Mouse (Mus musculus) urinary bladder, postnatal 4 days (tissue): Measurements from ENCODE around the gene 4933427D14Rik.

ENCODE experiments used
- DNase-seq, 2 experiments: peaks; one replicate each; pipeline ENCODE4 v3.0.0; 2021 to 2022; ENCODE audit warnings: low spot score in 2 of 2

Gene 4933427D14Rik

DNA sequence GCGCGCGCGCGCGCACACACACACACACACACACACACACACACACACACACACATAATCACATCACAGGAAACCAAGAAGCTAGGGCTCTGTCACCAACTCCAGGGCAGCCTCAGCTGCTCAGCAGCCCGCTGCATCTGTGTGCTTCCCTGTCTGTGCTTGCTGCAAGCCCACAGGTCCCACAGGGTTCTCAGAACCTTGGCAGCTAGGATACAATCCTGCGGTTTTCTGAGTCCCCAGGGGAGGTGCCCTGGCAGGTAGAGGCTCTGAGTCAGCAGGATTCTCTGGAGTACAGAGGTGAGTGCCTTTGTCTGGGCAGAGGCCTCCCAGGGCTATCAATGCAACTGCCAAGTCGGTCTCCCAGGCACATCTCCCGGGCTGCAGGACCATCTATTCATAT is 64.4 kb downstream of the 4933427D14Rik start:
- DNase-seq = peak in 1 of 2 experiments; percentile 35

DNA sequence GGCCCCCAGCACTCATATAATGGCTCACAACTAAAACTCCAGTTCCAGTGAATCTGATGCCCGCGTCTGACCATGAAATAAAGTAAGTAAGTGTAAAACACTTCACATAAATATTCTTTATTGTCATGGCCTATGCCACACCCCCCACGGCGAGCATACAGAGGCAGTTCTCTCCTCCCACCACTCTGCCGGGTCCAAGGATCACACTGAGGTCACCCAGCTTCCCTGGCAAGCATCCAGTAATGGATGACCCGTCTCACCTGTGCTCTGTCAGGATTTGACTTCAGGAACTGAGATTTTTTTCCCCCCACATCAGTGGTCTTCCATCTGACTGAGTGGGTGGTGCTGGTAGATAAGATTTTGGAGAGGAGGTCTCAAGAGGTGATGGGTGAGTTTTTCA is 67.1 kb downstream of the 4933427D14Rik start:
- no peak for DNase-seq

DNA sequence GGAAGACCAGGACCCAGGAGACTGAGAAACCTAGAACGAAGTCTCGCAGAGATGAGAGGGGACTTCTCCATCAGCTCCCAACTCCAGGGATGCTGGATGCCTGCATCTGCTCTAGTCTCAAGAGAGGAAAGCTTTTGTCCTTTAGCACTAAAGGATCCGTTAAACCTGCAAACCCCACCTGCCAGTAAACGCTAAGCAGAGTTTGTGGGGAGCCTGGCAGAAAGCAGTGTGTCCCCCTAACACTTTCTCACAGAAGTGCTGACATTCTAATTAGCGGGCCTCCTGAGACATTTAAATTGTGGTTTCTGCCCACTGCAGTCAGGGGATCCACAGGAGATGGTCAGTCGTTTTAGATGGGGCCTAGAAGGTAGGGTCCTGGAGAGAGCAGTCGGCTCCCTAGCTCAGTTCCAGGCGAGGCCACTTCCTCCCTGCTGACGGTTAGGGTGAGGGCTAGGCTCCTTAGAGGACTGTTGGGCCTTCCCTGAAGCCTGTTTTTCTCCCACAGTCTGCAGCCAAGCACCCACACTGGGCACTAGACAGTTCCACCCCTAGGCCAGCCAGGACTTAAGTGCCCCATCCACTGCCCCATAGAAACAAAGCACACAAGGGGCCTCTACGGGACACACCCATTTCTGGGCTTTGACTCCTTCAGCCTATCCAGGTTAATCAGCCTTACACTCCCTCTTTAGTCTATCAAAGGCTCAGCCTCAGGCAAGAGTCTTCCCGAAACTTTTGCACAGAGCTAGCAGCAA is 70.9 kb downstream of the 4933427D14Rik start:
- no peak for DNase-seq

DNA sequence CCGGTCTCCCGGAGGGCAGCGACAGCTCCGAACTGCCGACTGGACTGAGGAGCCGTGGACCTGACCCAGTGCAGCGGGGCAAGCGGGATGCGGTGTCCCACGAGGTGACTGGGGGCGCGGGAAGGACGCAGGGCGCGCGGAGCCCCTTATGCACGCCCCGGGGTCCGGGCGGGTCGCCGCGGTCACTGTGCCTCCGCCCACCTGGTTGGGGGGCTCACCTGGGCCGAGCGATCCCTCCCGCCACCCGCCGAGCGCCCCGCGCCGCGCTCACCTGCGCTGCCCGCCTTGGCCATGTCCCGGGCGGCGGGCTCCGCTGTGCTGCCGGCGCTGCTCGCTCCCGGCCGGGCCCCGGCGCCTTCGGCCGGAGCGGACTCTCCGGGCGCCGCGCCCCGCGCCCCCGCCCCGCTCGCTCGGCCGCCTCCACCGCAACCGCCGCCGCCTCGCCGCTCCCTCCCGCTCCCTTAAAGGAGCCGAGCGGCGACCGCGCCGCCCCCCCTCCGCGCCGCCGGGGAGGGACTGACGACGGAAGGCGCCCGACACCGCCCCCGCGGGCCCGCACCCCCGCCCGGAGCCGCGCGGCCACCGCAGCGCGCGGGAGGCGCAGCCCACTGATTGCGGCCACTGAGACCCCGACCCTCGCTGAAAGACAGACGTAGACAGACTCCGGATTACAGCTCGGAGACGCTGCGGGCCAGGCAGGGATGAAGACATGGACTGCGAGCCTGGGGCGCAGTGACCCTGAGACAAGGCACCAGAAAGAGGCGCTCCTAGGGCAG is 71.7 kb downstream of the 4933427D14Rik start, which contains the start of gene Pitpnm3:
Gene Pitpnm3 (minus strand): TSS at position 396 of the 776 bp plus-strand sequence.
- no peak for DNase-seq

GRCm38 (mm10) chr11:72134536-72135382 is 72.5 kb downstream of the 4933427D14Rik start:
- DNase-seq = no peak

DNA sequence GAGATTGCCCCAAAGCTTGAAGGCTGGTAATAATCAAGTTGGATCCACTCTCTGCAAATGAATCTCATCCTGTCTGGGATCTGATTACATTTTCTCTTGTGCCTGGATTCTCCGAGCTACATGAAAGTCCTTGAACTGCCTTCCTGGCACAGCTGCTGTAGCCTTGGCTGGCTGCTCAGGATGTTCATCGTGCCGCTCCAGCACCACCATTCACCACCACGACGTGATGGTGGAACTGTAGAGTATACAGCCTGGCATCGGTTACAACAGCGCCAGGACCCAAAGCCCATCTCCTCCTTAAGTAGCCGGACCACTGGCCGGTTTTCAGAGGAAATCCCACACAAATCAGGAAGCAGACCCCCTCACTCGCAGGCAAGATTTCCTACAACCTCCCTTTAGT is 74.2 kb downstream of the 4933427D14Rik start:
- DNase-seq = no peak

DNA sequence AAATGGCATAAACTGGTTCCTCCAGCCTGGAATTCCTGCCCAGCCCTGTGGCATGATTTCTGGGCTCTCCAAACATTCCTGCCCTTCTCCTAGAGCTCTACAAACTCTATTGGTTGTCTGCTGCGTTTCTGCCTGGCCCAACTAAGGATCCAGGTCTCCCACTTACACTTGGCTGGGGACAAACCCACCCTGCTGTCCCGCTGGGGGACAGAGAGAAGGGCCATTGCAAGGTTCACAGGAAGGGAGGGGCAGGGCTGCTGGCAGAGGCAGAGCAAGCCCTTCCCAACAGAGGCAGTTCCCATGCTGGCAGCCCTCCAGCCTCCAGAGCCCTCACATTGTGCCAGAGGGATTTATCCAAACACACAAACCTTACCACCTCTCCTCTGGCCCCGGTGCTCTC is 75.0 kb downstream of the 4933427D14Rik start:
- peak in 1 of 2 experiments; percentile 26 for DNase-seq

DNA sequence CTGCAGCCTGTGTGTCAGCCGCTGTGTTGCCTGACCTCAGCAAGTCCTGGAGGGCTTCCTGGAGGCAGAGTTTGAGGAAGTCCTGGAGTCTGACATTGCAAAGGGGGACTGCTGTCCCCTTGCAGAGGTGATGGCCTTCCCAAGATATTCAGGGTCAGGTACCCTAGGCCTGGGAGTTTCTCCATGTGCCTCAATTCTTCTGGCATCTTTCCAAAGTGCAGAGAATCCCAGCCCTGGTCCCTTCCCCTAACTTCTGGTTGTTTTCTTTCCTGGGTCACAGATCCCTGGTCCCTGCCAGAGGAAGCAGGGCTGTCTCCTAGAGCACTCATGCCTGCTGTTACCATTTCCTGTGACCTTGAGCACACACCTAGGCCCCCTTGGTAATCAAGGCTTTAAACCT is 75.6 kb downstream of the 4933427D14Rik start:
- no peak for DNase-seq

- DNase-seq = no peak
Observed at GRCm38 (mm10) chr11:72130905-72131304, 76.4 kb downstream of the 4933427D14Rik start.

- no peak for DNase-seq
Observed at GRCm38 (mm10) chr11:72130472-72130871, 76.8 kb downstream of the 4933427D14Rik start.

DNA sequence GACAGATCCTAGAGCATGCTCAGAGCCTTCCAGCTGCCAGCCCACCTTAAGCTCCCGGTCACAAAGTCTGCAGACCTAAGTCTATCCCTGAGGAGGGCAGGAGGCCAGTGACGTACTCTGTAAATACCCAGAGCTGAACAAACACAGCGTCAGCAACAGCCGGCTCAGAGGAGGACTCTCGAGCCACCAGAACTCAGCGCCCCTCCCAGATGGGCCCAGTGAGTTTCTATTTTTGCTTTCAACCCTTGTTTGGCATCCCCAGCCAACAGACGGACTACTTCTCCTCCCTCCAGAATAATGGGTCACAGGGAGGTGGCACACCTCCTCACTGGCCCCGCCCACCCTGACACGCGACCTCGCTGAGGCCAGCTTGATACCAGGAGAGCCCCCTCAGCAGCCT is 77.2 kb downstream of the 4933427D14Rik start:
- peak in 1 of 2 experiments; percentile 31 for DNase-seq

DNA sequence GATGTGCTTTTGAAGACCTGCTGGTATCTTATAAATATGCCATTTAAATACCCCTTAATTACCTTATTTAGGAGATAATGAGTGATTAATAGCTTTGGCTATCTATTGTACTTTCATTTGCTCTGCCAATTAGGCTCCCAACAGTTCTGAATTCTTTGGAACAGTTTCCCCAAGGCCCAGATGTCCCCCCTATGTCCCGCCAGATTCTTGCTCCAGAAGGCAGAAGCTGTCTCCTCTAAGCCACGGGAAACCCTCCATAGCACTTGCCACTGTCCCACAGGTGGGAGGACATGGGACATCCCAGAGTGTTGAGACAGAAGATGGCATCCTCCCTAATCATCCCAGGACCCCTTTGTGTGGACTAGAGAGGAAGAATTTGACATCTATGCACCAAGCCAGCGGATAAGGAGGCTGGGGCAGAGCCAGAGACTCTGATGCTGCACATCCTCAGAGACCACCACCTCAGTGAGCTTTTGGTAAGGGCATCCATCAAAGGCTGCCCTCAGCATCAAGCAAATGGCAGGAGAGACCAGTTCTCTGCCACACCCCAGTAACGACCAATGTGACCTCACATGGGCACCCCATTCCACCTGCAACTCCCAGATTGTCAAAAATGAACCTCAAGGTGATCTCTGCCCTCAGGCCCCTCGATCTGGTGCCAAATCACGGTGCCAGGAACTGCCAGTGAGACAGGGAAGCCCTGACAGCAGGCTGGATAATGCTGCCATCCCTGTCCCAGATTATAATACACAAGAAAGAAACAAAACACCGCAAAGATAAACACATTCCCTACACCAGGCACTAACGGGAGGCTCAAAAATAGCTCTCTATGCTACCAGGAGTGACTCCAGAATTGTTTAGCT is 78.0 kb downstream of the 4933427D14Rik start:
- DNase-seq = no peak

DNA sequence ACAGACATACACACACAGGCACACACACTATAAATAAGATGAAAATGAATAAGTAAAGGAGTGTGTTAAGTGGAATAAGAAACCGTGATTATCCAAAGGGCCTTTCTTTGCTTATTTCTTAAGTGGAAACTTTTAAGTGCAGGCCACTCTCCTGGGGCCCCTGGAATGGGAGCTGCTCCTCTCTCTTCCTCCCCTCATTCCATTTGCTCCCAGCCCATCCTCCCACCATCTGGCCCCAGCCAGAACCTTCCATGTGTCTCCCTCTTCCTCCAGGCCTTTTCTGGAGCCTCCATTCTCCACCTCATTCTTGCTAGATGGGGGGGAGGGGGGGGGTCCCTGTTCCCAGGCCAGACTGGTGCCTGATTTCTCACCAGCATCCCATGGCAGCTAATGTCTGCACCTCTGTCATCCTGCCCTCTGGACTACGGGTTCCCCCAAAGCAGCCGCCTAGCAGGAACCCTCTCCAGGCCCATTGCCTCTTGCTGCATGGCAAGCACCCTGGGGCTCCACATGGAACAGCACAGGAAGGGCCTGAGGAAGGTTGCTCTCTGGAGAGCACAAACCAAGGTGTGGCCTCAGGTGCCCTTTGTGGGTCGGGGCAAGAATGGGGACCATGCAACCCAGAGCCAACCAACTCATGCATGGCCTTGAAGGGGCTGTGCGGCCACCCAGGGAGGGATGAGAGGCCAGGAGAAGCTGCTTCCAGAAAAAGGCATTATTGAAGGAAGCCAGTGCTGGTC is 79.6 kb downstream of the 4933427D14Rik start:
- DNase-seq = no peak

GRCm38 (mm10) chr11:72125781-72126180 is 81.5 kb downstream of the 4933427D14Rik start:
- no peak for DNase-seq

- DNase-seq = no peak
Observed at GRCm38 (mm10) chr11:72123531-72123930, 83.7 kb downstream of the 4933427D14Rik start.

DNA sequence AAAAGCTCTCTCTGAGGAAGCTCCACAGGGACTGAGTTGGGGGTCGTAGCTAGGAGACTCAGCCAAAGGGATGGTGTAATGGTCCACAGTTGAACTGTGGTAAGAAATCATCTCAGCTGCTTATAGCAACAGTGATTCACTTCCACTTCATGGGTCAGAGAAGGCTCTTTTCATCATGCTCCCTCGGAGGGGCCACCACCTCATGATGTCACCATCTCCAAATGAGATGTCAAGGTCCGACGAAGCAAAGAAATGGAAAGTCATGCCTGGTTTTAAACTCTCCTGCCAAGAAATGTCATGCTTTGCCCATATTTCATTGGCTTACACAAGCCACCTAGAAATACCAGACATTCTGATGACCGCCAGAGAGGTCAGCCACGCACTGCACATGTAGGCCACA is 86.9 kb downstream of the 4933427D14Rik start:
- DNase-seq = no peak

GRCm38 (mm10) chr11:72118630-72119029 is 88.6 kb downstream of the 4933427D14Rik start:
- DNase-seq = no peak

- DNase-seq = no peak
Observed at GRCm38 (mm10) chr11:72113296-72113695, 94.0 kb downstream of the 4933427D14Rik start.

DNA sequence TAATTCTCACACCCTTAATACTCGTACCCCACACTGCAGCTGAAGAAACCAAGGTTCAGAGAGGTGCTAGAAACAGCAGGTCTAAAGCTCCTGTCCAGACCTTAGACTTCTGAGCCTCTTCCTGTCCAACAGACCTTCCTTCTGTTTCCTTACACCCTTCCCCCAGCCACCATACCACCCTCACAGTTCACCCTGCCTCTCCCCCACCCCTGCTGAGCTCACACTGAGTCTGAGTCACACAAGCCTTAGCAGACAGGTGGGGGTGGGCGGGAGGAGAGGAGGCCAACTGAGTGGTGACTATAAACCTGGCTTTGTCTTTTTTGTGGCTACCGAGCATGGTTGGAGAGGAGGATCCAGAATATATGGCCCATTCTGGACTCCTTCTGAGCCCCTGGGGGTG is 96.5 kb downstream of the 4933427D14Rik start:
- DNase-seq = no peak

GRCm38 (mm10) chr11:72104223-72104622 is 103.0 kb downstream of the 4933427D14Rik start:
- DNase-seq = no peak
